Mouse (Mus musculus) left cerebral cortex, postnatal 25 days (tissue): ENCODE results near the gene Numa1. TPM values are rescaled to one million over a fixed set of nuclear protein-coding genes. Genes with fewer than 3 reads are reported as not detected.
"Not testable (repeated sequence)": the region's sequence is repeated elsewhere in the genome, so short reads cannot be mapped to it uniquely, and the experiment has no call there.

Source experiments
- DNase-seq, 2 experiments: peaks; one replicate each; pipeline ENCODE4 v3.0.0; 2022; ENCODE audit warnings: low spot score in 2 of 2, mixed read lengths in 1 of 2
- intact Hi-C: fragments of 180-260 bp; cut with DNase I; formaldehyde crosslinking; loops from one replicate; pipeline ENCODE4 v1.15.1; 2025
- total RNA-seq, 2 experiments: library from RNA; stranded (reverse); gene quantifications; 2 replicates each; pipeline ENCODE4 v1.2.3; 2021

The Numa1 gene
- 10 to 100 TPM; 77.1 to 83.2 TPM for total RNA-seq

- peak; percentile 96 to 99 for DNase-seq
- intact Hi-C loops, result loop anchor here (2.0 to 5.0 kb wide), 2 partner anchors 37 to 134 kb away; partner anchors contain the start of genes Rnf121, Xndc1 and Xntrpc
Measured at GRCm38 (mm10) chr7:101933751-101934240, at the start of gene Numa1, which contains the start of gene Lrrc51. TSS of gene Numa1 (plus strand) at chr7:101934111. TSS of gene Lrrc51 (minus strand) at chr7:101933895.

GRCm38 (mm10) chr7:101884160-101884559 lies 49.8 kb upstream of the Numa1 start:
- no peak for DNase-seq
- intact Hi-C loops, result loop anchor here (5.0 kb wide), 1 partner anchor 47 kb away; the partner anchor contains the start of gene Inppl1

- intact Hi-C loops, result no loop called here
Measured at GRCm38 (mm10) chr7:101886274-101886673, 47.6 kb upstream of the Numa1 start.

GRCm38 (mm10) chr7:101888460-101888859 lies 45.5 kb upstream of the Numa1 start:
- no peak for DNase-seq
- intact Hi-C loops, result no loop called here

More at GRCm38 (mm10) chr7:101886274-101886673, 47.6 kb upstream of the Numa1 start:
- peak in 1 of 2 experiments; percentile 70 for DNase-seq

GRCm38 (mm10) chr7:101895695-101896094 lies 38.2 kb upstream of the Numa1 start:
- no peak for DNase-seq
- intact Hi-C loops, result loop anchor here (5.0 kb wide), 2 partner anchors 58 to 218 kb away; partner anchors contain the start of gene Inppl1

GRCm38 (mm10) chr7:101896104-101897066 lies 37.5 kb upstream of the Numa1 start:
- peak; percentile 98 to 99 for DNase-seq
- intact Hi-C loops, result loop anchor here (5.0 kb wide), 2 partner anchors 59 to 219 kb away; partner anchors contain the start of gene Inppl1

GRCm38 (mm10) chr7:101900331-101901097 lies 33.4 kb upstream of the Numa1 start:
- DNase-seq, result no peak
- intact Hi-C loops, result no loop called here

GRCm38 (mm10) chr7:101901969-101902368 lies 31.9 kb upstream of the Numa1 start:
- intact Hi-C loops, result no loop called here
- no peak for DNase-seq

GRCm38 (mm10) chr7:101902846-101903245 lies 31.1 kb upstream of the Numa1 start:
- DNase-seq, result no peak
- intact Hi-C loops, result no loop called here

GRCm38 (mm10) chr7:101905561-101906286 lies 28.2 kb upstream of the Numa1 start, which contains the start of gene Lamtor1:
TSS of gene Lamtor1 (plus strand) at chr7:101905904.
- DNase-seq, result peak; percentile 100
- intact Hi-C loops, result no loop called here

GRCm38 (mm10) chr7:101906287-101906681 lies 27.6 kb upstream of the Numa1 start, which contains the start of gene Tomt:
TSS of gene Tomt (minus strand) at chr7:101906359.
- no peak for DNase-seq
- intact Hi-C loops, result no loop called here

GRCm38 (mm10) chr7:101906696-101907095 lies 27.2 kb upstream of the Numa1 start:
- intact Hi-C loops, result no loop called here
- no peak for DNase-seq

- intact Hi-C loops, result no loop called here
- DNase-seq, result no peak
Measured at GRCm38 (mm10) chr7:101908367-101908766, 25.5 kb upstream of the Numa1 start.

- intact Hi-C loops, result no loop called here
Measured at GRCm38 (mm10) chr7:101910138-101910537, 23.8 kb upstream of the Numa1 start.

GRCm38 (mm10) chr7:101911982-101912381 lies 21.9 kb upstream of the Numa1 start:
- intact Hi-C loops, result no loop called here
- no peak for DNase-seq

More at GRCm38 (mm10) chr7:101910138-101910537, 23.8 kb upstream of the Numa1 start:
- no peak for DNase-seq

GRCm38 (mm10) chr7:101918071-101918470 lies 15.8 kb upstream of the Numa1 start:
- intact Hi-C loops, result loop anchor here (5.0 kb wide), 1 partner anchor 159 kb away; no protein-coding TSS in a partner anchor
- peak; percentile 51 to 75 for DNase-seq

- intact Hi-C loops, DNase-seq: not testable (repeated sequence)
Measured at GRCm38 (mm10) chr7:101925892-101926291, 8.0 kb upstream of the Numa1 start.

GRCm38 (mm10) chr7:101928093-101928492 lies 5.8 kb upstream of the Numa1 start:
- no peak for DNase-seq
- intact Hi-C loops, result no loop called here

- no peak for DNase-seq
- intact Hi-C loops, result loop anchor here (5.0 kb wide), 1 partner anchor 135 kb away; the partner anchor contains the start of genes Rnf121, Xndc1 and Xntrpc
Measured at GRCm38 (mm10) chr7:101932551-101932950, 1.4 kb upstream of the Numa1 start.
